Mouse (Mus musculus): Measurements from ENCODE around the gene Gm49450.
"Not testable (repeated sequence)": the region's sequence is repeated elsewhere in the genome, so short reads cannot be mapped to it uniquely, and the experiment has no call there.

The Gm49450 gene

DNA sequence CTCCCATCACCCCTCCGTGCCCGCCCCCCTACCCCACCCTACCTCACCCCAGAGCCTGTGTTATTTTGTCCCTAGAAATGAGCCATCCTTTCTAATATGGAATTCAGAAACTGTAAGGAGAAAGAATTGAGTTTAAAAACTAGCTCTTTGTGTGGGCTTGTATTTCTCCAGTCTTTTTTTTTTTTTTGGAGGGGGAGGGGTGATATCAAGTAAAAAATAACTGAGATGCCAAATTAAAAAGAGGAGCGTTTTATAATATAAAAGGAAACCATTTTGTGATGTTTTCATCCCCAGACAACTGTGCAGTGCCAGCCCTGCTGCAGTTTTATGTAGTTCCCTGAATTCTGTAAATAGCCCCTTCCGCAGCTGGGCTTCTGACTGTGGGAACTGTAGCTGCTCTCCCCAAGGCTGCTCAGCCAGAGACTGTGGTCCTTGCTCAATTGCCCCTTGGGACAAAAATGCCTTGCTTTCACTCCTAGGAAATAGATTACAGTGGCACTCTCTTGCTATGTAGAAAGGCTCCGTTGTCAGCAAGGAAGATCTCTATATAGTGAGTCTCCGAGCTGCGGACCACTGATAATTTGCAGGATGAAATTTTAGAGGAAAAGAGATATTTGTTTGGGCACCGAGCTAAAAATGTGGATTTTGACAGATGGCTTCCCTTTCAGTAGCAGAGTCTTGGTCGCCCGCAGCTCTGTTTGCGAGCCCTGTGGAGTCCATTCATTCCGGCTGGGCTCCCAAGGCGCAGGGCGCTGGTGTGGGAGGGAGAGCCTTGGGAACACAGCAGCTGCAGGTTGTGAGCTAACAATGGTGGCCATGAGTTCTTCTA, 1.3 kb upstream of the Gm49450 start:
- peak in 1 of 2 experiments; percentile 61 for DNase-seq (ENCODE audit: low spot score in 2 of 2)

DNA sequence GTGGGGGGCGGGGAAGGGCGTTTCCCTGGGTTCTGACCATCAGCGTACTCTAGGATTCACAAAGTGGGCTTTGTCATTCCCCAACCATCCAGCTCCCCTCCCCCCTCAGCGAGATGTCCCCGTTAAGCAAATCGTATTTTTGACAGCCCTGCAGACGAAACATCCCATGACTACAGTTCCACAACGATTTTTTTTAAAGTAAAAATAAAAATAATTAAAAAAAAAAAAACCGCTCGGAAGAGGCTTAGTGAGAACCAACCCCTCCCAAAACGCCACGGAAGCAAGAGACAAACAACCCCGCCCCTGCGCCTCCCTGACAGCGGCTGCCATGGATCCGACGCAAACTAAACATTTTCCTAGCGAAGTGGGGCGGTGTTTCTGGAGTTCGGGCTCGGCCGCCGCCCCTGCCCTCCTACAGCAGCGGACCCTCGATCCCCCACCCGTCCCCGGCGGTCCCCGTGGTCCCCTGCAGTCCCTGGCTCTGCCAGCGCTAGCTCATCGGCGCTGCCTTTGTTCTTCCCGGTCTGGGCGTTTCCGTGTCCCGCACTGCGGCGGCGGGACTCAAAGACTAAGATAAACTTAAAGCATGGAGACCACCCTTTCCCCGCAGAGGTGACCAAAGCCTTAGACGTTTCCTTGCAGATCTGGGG, 475 bp downstream of the Gm49450 start:
- no peak for DNase-seq (ENCODE audit: low spot score in 2 of 2)

DNA sequence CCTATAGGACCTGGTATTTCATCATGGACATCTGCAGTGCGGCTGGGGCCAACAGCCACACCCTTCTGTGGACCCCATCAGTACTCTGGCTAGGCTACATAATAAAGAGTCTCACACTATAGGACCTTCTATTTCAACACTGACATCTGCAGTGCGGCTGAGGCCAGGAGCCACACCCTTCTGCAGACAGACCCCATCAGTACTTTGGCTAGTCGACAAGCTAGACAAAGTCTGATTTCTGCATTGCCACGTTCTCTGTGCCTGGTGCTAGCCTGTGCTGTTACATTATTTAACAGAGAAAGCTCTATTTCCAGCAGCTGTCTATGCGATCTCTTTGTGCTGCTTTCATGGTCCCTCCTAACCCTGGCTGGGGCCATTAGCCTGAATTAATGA, 1.3 kb downstream of the Gm49450 start:
- DNase-seq (ENCODE audit: low spot score in 2 of 2), result no peak

DNA sequence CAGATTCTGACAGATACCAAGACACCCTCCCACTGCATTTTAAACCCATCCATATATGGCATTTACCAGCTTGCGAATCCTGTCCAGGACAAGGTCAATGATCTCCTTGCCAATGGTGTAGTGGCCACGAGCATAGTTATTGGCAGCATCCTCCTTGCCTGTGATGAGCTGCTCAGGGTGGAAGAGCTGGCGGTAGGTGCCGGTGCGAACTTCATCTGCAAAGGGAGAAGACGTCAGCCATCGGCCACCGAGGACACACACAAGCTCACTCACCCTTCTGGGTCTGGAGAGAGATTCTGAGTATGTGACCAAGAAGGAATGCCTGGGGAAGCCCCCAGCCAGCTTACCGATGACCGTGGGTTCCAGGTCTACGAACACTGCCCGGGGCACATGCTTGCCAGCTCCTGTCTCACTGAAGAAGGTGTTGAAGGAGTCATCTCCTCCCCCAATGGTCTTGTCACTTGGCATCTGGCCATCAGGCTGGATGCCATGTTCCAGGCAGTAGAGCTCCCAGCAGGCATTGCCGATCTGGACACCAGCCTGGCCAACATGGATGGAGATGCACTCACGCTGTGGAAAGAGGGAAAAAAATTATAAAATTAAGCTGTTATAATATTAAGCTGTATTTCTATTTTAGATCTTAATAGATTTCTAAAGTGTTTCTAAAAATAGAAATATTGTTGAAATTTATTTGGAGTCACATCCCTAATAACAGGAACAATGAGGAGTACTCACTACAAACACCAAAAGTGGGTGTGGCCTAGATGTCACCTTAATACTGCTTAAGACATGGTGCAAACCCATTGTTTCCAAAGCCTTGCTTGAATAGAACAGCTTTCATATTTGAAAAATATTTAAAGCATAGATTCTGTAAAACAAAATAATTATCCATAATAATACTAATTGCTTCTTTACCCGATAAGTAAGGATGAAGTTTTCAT, 2.0 kb downstream of the Gm49450 start:
- DNase-seq (ENCODE audit: low spot score in 2 of 2), result not testable (repeated sequence)

DNA sequence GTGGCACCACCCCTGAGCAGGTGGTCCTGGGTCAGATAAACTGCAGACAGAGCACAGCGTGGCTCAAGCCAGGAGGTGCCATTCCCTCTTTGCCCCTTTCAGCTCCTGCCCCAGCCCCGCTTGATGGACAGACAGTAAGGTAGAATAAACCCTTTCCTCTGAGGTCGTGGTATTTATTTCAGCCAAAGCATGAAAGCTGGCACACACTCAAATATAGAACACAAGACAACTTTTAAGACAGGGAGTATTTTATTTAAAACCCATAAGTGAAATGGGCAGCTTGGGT, 3.8 kb downstream of the Gm49450 start:
- DNase-seq (ENCODE audit: low spot score in 2 of 2), result no peak

DNA sequence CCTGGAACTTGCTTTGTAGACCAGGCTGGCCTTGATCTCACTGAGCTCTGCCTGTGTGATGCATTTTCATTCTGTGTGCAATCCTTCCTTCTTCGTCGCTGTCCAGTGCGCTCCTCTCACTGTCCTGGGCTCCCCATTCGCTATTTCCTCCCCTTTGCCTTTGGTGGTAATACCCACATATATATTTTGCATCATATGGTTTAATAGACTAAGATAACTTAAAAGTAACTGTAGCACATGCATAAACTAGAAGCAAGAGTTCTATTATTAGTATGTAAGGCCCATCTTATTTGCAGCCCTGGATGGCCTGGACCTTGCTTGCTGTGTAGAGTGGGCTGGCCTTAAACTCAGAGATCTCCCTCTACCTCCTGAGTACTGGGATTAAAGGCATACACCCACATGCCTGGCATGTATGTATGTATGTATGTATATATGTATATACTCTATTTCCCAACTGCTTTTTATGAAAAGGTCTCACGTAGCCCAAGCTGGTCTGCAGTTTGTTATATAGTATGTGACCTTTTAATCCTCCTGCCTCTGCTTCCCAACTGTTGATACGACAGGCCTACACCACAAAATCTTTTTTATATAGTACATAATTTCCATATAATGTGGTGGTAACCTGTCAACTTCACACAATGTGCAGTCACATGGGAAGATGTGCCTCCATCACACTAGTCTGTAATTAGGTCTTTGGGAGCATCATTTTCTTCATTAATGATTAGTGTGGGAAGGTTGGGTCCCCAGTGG, 4.3 kb downstream of the Gm49450 start:
- no peak for DNase-seq (ENCODE audit: low spot score in 2 of 2)

DNA sequence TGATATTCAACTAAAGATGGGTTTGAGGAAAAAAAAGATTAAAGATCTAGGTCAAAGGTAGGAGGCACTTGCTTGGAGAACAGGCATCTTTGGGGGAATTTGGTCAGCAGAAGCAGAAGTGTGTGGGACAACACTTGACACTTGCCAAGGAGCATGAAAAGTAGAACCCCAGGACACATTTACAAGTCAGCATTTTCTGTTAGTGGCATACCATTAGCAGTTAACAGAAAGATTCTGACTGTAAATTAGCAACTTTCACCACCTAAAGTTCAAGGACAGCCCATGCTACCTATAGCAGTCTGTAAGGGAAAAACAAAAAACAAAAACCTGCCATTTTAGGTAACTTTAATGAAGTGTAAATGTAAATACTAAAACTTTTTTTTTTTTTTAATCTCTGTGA, 5.0 kb downstream of the Gm49450 start:
- no peak for DNase-seq (ENCODE audit: low spot score in 2 of 2)

DNA sequence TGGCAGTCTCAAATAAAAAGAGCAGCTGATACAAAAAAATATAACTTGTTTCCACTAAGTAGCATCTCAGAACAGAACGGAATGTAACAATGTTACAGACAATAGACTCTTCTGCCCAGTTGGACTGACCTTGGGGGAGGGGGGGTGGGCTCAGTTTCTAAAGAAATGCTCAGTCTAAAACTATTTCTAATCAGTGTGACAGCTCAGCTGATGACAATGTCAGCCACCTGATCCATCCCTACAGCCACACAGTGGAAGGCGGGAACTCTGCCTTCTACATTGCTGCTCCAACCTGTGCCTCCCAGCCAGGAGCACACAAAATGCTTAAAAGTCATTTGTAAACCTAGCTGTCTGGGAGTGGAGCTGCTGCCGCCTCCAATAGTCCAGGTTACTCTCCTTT, 5.5 kb downstream of the Gm49450 start:
- no peak for DNase-seq (ENCODE audit: low spot score in 2 of 2)

DNA sequence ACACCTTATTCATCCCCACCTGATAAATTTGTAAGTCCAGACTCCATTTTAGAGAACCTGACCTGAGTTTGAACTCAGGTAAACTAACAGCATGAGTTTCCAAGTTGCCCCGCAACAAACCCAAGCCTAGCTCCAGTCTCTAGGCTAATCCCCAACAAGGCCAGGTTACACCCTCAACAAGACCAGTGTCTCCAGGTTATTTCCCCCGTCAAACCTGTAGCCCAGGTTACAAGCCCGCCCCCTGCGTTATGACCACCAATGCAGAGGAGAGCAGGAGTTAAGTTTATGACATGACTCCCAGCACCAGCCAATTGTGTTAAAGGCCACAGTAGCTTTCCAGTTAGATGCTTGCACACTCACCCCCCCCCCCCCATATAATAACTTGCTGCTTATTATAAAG, 10.2 kb downstream of the Gm49450 start:
- no peak for DNase-seq (ENCODE audit: low spot score in 2 of 2)

DNA sequence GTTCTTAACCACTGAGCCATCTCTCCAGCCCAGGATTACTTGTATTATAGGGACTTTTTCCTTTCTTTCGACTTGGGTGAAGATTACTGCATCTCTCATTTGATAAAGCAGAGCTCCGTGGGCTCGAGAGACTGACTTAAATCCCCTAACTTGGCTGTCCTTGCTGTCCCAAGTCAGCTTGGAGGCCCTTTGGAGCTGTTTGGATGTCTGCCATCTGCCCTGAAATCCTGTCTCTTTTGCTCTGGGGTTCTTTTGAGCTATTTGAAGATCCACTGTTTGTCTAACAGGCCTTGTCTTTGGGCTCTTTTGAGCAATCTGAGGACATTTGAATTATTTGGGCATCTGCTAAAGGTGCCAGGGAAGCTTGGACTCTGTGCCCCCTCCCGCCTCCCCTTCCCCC, 11.3 kb downstream of the Gm49450 start:
- no peak for DNase-seq (ENCODE audit: low spot score in 2 of 2)

DNA sequence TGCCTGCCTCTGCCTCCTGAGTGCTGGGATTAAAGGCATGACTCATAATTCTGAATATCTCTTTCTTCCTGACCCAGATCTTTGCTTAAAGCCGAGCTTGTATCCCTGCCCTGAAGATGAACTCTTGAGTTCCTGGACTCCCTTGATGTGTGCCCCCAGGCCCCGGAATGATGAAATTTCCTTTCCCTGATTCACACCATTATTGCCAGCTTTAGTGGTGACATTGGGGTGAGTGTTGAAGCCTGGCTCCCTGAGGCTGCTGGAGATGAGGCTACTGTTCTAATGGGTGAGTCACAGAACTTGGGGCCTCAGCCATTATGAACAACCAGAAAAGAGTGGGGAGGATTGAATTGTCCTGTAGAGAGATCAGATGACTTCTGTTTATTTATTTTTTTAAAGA, 11.8 kb downstream of the Gm49450 start:
- DNase-seq (ENCODE audit: low spot score in 2 of 2), result no peak

DNA sequence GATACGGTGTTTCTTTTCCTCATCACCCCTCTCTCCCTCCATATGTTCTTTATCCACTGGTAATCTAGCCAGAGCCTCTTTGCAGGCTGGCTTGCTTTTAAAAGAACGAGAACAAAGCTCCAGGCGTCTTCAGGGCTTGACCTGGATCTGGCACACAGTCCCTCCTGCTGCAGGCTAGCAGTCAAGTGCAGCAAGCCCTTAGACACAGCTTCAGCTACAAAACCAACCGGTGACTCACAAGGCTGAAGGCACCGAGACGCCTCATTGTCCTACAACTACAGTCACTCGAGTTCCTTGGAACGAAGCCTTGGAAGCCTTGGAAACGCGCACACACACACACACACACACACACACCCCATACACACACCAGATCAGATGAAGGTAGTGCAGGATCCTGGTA, 12.5 kb downstream of the Gm49450 start:
- no peak for DNase-seq (ENCODE audit: low spot score in 2 of 2)

DNA sequence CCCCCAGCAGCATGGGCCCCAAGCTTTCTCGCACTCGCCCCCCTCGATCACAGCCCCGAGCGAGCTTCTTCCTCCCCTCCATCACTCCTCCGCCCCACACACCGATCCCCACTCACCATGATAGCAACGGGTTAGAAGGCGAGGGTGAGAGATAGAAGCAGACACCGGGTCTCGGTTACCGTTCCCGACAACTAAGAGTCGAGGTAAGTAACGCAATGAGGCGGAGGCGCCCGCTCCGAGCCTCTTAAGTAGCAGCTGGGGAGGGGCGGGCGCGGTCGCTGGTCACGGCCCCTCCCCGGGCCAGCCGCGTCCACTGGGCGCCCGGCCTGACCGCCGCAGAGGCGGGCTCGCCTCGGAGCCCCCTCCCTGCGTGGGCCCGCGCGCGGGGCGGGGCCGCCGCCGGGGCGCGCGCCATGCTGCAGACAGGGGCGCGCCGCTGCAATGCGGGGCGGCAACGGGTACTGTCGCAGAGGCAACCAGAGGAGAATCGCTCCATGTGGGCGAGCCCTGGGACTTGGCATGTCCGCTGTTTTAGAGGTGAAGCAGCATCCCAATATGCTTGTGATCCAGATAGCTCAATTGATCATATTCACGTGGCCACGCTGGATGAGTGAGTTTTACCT, 19.0 kb downstream of the Gm49450 start, which contains the start of gene Tuba1b:
Gene Tuba1b (minus strand): TSS at position 349 of the 623 bp plus-strand sequence.
- peak; percentile 85 to 91 for DNase-seq (ENCODE audit: low spot score in 2 of 2)

DNA sequence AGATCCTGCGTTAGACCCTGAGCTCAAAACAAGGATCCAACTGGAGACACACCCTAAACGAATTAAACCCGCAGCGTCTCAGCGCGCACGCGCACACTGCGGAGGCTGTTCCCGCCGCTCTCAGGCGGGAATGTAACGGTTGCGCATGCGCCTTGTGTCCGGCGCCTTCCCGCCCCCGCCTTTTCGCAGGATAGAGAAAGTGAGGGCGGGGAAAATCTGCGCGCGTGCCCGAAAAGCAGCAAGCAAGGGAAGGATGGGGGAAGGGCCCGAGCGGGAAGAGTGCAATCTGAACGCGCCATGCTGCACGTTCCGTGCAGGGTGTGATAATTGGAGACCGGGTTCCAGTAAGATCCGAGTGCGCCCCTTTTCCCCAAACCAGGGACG, 19.5 kb downstream of the Gm49450 start:
- peak; percentile 91 to 97 for DNase-seq (ENCODE audit: low spot score in 2 of 2)

DNA sequence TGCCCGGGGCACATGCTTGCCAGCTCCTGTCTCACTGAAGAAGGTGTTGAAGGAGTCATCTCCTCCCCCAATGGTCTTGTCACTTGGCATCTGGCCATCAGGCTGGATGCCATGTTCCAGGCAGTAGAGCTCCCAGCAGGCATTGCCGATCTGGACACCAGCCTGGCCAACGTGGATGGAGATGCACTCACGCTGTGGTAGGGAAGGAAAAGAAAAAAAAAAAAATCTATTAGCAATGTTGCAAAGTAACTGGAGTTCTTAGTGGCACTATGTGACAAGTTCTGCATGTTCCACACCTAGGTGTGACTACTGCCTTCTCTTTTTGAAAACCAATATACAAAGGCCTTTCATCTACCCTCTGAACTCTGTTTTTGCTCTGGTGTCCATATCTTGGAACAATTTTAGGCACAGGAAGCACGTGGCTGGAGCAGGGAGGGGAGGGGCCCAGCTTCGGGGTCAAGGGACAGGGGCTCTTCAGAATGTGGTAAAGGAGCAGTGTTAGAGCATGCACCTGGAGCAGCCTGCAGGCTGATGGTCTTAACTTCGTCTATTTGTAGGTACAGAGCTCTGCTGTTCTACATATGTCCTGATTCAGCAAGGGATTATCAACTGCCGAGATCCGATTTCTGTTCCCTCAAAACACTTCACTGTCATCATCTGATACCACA, 20.2 kb downstream of the Gm49450 start:
- not testable (repeated sequence) for DNase-seq (ENCODE audit: low spot score in 2 of 2)

DNA sequence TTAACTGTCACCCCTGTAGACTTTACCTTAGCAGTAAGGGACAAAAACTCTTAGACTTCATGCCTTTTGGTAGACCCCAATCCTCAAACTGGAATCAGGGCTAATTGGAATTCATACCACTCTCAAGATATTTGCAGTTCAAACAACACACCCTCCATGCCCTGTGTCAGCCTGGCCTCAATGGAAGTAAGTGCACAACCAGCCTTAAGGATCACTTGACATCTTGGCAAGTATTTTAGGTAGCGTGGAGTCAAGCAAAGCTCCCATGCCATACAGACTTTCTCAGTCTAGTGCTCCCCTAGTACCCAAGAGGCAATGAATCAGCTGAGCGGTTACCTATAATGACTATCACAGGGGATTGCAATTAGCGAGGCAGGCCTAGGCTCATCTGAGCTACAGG, 22.4 kb downstream of the Gm49450 start:
- no peak for DNase-seq (ENCODE audit: low spot score in 2 of 2)

DNA sequence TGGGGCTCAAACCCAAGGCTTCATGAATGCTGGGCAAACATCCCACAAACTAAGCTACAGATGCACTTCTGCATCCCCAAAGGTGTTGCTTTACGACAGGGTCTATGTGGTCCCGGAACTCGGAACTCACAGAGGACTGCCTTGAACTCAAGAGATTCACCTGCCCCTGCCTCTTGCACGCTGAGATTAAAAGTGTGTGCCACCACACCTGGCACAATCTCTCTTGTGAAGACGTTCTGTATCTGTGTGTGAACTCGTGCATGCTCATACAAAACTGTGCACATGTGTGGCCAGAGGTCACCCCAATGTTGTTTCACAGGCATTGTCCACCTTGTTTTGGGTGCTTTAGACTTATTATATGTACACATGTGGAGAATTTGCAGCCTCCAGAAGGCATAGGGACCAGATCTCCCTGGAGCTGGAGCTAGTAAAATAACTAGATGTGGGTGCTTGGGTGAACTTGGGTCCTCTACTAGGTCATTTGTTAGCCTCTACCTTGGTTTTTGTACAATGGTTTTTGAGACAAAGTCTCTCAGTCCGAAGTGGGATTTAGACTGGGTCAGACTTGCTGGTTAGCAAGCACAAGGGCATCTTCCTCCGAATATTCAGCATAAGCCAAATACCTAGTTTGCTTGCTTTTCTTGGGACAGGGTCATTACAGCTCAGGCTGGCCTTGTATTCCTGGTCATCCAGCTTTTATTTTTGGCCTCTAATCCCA, 23.2 kb downstream of the Gm49450 start:
- DNase-seq (ENCODE audit: low spot score in 2 of 2), result no peak

DNA sequence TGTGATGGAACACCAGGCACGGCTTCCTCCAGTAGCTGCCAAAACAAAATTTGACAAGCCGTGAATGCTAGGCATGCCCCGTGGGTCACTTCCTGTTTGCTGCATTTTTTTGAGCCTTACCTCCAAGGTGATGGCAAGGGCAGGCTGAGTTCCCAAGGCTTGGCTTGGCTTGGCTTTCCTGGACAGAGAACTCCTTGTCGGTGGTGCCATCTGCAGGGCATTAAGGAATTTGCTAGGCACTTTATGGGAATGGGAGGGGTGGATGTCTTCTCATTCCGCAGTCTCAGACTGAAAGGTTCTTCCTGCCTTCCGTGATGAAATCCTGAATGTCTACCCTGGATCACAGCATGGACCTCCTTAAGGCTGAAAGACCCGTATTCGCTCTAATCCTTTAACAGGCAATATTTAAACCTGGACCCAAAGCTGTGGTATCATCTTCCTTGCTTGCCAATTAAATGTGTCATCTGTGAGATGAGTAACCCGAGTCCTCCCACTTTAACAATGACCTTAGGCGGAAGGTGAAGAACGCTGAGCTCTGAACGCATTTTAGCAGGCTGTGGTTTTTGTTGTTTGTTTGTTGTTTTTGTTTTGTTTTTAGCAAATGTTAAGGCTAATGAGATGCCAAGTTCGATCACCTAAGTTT, 24.6 kb downstream of the Gm49450 start:
- DNase-seq (ENCODE audit: low spot score in 2 of 2), result peak in 1 of 2 experiments; percentile 73

DNA sequence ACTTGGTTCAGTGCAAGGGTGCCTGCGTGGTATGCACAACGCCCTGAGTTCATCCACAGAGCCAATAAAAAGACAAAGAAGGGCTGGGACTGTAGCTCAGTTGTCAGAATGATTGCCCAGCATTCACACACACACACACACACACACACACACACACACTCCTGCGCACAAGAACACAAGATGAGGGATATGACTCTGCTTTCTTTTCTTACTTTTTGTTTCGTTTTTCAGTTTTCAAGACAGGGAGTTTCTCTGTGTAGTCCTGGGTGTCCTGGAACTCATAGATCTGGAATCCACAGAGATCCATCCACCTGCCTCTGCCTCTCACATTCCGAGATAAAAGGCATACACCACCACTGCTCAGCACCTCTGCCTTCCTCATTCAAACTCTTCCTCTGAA, 25.8 kb downstream of the Gm49450 start:
- DNase-seq (ENCODE audit: low spot score in 2 of 2), result no peak

DNA sequence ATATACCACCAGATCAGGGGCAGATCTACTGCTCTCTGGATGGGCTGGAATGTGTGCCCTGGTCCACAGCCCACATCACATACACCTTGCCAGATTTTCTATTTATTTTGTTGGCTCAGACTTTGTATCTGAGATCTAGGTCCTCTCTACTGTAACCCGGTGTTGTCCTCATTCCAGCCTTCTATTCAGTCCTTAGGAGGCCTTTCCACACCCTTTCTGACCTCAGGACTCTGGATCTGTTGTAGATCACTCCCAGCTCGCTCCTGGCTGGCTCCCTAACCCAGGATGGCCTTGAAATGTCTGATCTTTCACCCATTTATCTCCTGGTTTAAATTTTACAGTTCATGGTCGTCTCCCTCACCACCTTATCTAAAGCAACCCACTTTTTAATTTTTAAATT, 28.7 kb downstream of the Gm49450 start:
- DNase-seq (ENCODE audit: low spot score in 2 of 2), result no peak
